10 mouse cellular contexts compared by ENCODE assay signal in genomic region chr9:48898551-48898950, GRCm38 (mm10). TPM values are rescaled to one million over a fixed set of nuclear protein-coding genes. Genes with fewer than 3 reads are reported as not detected.
DNase-seq lines count a peak whose midpoint lies in the region; ATAC-seq and TF ChIP-seq lines count a peak whose summit lies in the region.
"Had no signal": no experiment of that assay in that cellular context is flagged by ENCODE, and none has a peak within 500 bp of the region (broad histone marks: within the 10 kb centered on the region; RNA-seq: fewer than 3 reads in every experiment).

No protein-coding gene starts in this region.

- H3K27me3 ChIP-seq in heart, postnatal 0 days (ENCODE audit: control insufficient read depth, insufficient read depth, low read length) = 0 out of 2 replicates have a peak, but pooled peaks cover 24% of the 10 kb centered on the region
- H3K27me3 ChIP-seq in heart, embryonic 11.5 days (ENCODE audit: control insufficient read depth, insufficient read depth, low read length) = peaks cover 9% of the 10 kb centered on the region
- H3K27me3 ChIP-seq in thymus, adult 2 months (ENCODE audit: control insufficient read depth, insufficient read depth, low read length) = no peaks in the 10 kb centered on the region

- no peak for ATAC-seq in heart, postnatal 0 days (ENCODE audit: insufficient read depth, low read depth)
- no peak for ATAC-seq in heart, embryonic 11.5 days (replicated peaks; ENCODE audit: insufficient number of reproducible peaks, low FRiP score, low TSS enrichment)

- no peaks in the 10 kb centered on the region for H3K36me3 ChIP-seq in heart, postnatal 0 days (replicated peaks; ENCODE audit: control insufficient read depth, insufficient read depth, low read length)
- H3K36me3 ChIP-seq in heart, embryonic 11.5 days (ENCODE audit: control insufficient read depth, insufficient read depth, low read length) = no peaks in the 10 kb centered on the region
- no peaks in the 10 kb centered on the region for H3K36me3 ChIP-seq in thymus, adult 2 months (ENCODE audit: control insufficient read depth, insufficient read depth, low read length)
- H3K36me3 ChIP-seq: embryonic facial prominence, embryonic 15.5 days had no signal

- no peak for TF ChIP-seq CTCF in heart, postnatal 0 days (IDR thresholded peaks at IDR 0.05; ENCODE audit: low read depth)
- TF ChIP-seq CTCF in thymus, adult 2 months (IDR thresholded peaks at IDR 0.05; ENCODE audit: borderline replicate concordance, control insufficient read depth, extremely low read depth, insufficient read depth, low read length, poor library complexity) = no peak

- H3K4me2 ChIP-seq in heart, postnatal 0 days (ENCODE audit: low read depth, low read length) = no peak overlapping the region
- no peak overlapping the region for H3K4me2 ChIP-seq in heart, embryonic 11.5 days
- H3K4me2 ChIP-seq: embryonic facial prominence, embryonic 15.5 days had no signal

- DNase-seq in heart, postnatal 0 days (ENCODE audit: low spot score) = peak; percentile 49
- peak; percentile 5 for DNase-seq in thymus, adult 2 months
- no peak for DNase-seq in thymus, adult 18-20 months
- peak; percentile 57 for DNase-seq in hindlimb bud, embryonic 11.5 days (ENCODE audit: extremely low spot score, low read depth, low spot score)
- DNase-seq in yolk sac, embryonic 10.5 days (ENCODE audit: low spot score) = peak; percentile 27
- no peak for DNase-seq in gastrocnemius, postnatal 36 days
- DNase-seq in layer of hippocampus, postnatal 36 days = no peak
- DNase-seq: layer of hippocampus, adult 9-11 months had no signal

- no peak for TF ChIP-seq POLR2A in thymus, adult 2 months (IDR thresholded peaks at IDR 0.05; ENCODE audit: control insufficient read depth, extremely low read depth, insufficient read depth, low read length, poor library complexity)

- TF ChIP-seq EP300 in heart, postnatal 0 days (IDR thresholded peaks at IDR 0.05; ENCODE audit: low read depth) = no peak

- 14% methylated on average over 8 of the region's 8 CpGs for WGBS in heart, postnatal 0 days
- 15% methylated on average over 8 of the region's 8 CpGs for WGBS in heart, embryonic 11.5 days (ENCODE audit: insufficient replicate concordance)
- 25% methylated on average over 8 of the region's 8 CpGs for WGBS in thymus, adult 2 months

- no peak overlapping the region for H3K9ac ChIP-seq in heart, postnatal 0 days (replicated peaks; ENCODE audit: low read depth, low read length)
- no peak overlapping the region for H3K9ac ChIP-seq in heart, embryonic 11.5 days (ENCODE audit: low read depth, low read length)
- H3K9ac ChIP-seq: embryonic facial prominence, embryonic 15.5 days had no signal

- no peaks in the 10 kb centered on the region for H3K9me3 ChIP-seq in heart, postnatal 0 days (replicated peaks; ENCODE audit: control insufficient read depth, low read length)
- H3K9me3 ChIP-seq in heart, embryonic 11.5 days (replicated peaks; ENCODE audit: control insufficient read depth, low read length) = no peaks in the 10 kb centered on the region
- H3K9me3 ChIP-seq: embryonic facial prominence, embryonic 15.5 days had no signal

- H3K4me3 ChIP-seq in heart, postnatal 0 days (ENCODE audit: low read depth, low read length) = no peak overlapping the region
- no peak overlapping the region for H3K4me3 ChIP-seq in heart, embryonic 11.5 days (ENCODE audit: low read depth, low read length)
- H3K4me3 ChIP-seq in thymus, adult 2 months (ENCODE audit: control insufficient read depth, insufficient read depth, low read length) = no peak overlapping the region
- H3K4me3 ChIP-seq: embryonic facial prominence, embryonic 15.5 days had no signal

- intact Hi-C loops in gastrocnemius, postnatal 36 days (cut with DNase I) = loop anchor here (5.0 kb wide), 1 partner anchor 74 kb away; no protein-coding TSS in a partner anchor

- H3K4me1 ChIP-seq in heart, postnatal 0 days (ENCODE audit: control insufficient read depth, insufficient read depth) = no peaks in the 10 kb centered on the region
- no peaks in the 10 kb centered on the region for H3K4me1 ChIP-seq in heart, embryonic 11.5 days (ENCODE audit: control insufficient read depth, insufficient read depth, low read length)
- H3K4me1 ChIP-seq in thymus, adult 2 months (replicated peaks; ENCODE audit: control insufficient read depth, insufficient read depth, low read length) = no peaks in the 10 kb centered on the region

- H3K27ac ChIP-seq in heart, postnatal 0 days (ENCODE audit: low read depth) = no peak overlapping the region
- H3K27ac ChIP-seq in heart, embryonic 11.5 days (ENCODE audit: low read depth, low read length) = no peak overlapping the region
- no peak overlapping the region for H3K27ac ChIP-seq in thymus, adult 2 months (ENCODE audit: control insufficient read depth, insufficient read depth, low read length)
- H3K27ac ChIP-seq: embryonic facial prominence, embryonic 15.5 days had no signal

RNA-seq across cellular contexts. Expression of gene Htr3a, which starts 12.3 kb away (rescaled TPM):
- total RNA-seq in heart, postnatal 0 days (2014; rRNA removed; ENCODE audit: low replicate concordance) = 1.9 and 3.2 TPM in 2 replicates
- polyA plus RNA-seq in heart, postnatal 0 days (2015; fragmentation: Nextera tagmentation; extraction: Ambion mirVana) = 0.11 and 0.54 TPM in 2 replicates
- polyA plus RNA-seq in heart, embryonic 11.5 days (2014; fragmentation: Nextera tagmentation; extraction: Ambion mirVana) = 0.14 and 0.25 TPM in 2 replicates
- polyA plus RNA-seq in thymus, adult 2 months (2012; rRNA removed) = 0.16 and 0.19 TPM in 2 replicates
- total RNA-seq in gastrocnemius, postnatal 36 days (2021) = not detected
- total RNA-seq in layer of hippocampus, postnatal 36 days (2021) = 10 to 100 TPM; 11.7 to 14.2 TPM

Comparison
In these comparisons a context has a peak if more than half of its experiments do, and no peak if none do; other contexts are left out.
1. DNase-seq: peak in heart, postnatal 0 days (single experiment), thymus, adult 2 months (single experiment), hindlimb bud, embryonic 11.5 days (single experiment) and yolk sac, embryonic 10.5 days (single experiment); none in thymus, adult 18-20 months (0 of 2), gastrocnemius, postnatal 36 days (0 of 2) and layer of hippocampus, postnatal 36 days (0 of 2).